17 mouse cellular contexts compared by ENCODE assay signal in genomic region chr19:14795910-14796309, GRCm38 (mm10).
DNase-seq lines count a peak whose midpoint lies in the region; TF ChIP-seq lines count a peak whose summit lies in the region.
"Had no signal": no experiment of that assay in that cellular context is flagged by ENCODE, and none has a peak within 500 bp of the region (broad histone marks: within the 10 kb centered on the region; RNA-seq: fewer than 3 reads in every experiment).

No protein-coding gene starts in this region.

- H3K79me2 ChIP-seq in CH12.LX (replicated peaks; ENCODE audit: control insufficient read depth, extremely low read depth, insufficient read depth, poor library complexity, severe bottlenecking): no peaks in the 10 kb centered on the region

- in situ Hi-C loops in CH12.LX (cut with MboI; ENCODE audit: low pct_ligation_motif_present, low pct_unique_long_range_greater_than_20kb, low sequenced_read_pairs): no loop called here

- H3K9ac ChIP-seq in CH12.LX (ENCODE audit: insufficient read depth, low read depth): no peak overlapping the region

- TF ChIP-seq RAD21 in CH12.LX (IDR thresholded peaks at IDR 0.05; ENCODE audit: low read depth, low read length): no peak; the same call in 1 of the 2 replicates

- H3K4me3 ChIP-seq in CH12.LX (replicated peaks in 1 of 3; ENCODE audit: low read depth in 2 of 3, low read length in 2 of 3, poor library complexity in 1 of 3): no peak overlapping the region

- no peaks in the 10 kb centered on the region for H3K36me3 ChIP-seq in CH12.LX (replicated peaks in 1 of 2; ENCODE audit: control insufficient read depth in 1 of 2, insufficient read depth in 1 of 2, low read length in 1 of 2)
- H3K36me3 ChIP-seq: G1E had no signal

- no peaks in the 10 kb centered on the region for H3K27me3 ChIP-seq in CH12.LX (replicated peaks)

- TF ChIP-seq EP300 in CH12.LX (IDR thresholded peaks at IDR 0.05; ENCODE audit: low read length): peak; percentile 86

- H3K27ac ChIP-seq in CH12.LX (ENCODE audit: insufficient read depth, low read depth): no peak overlapping the region

- H3K9me3 ChIP-seq in CH12.LX (replicated peaks; ENCODE audit: low read length): no peaks in the 10 kb centered on the region
- H3K9me3 ChIP-seq: G1E had no signal

- DNase-seq in A20 (ENCODE audit: low read depth, low spot score): peak; percentile 2
- DNase-seq in CH12.LX (ENCODE audit: extremely low read depth): peak; percentile 77
- no peak for DNase-seq in lung, postnatal 36 days
- no peak for DNase-seq in layer of hippocampus, adult 18-20 months (ENCODE audit: low spot score in 2 of 2)
- DNase-seq: adrenal gland, adult 2 months; adrenal gland, adult 8-10 months; adrenal gland, postnatal 10 days; adrenal gland, postnatal 14 days; adrenal gland, postnatal 25 days; adrenal gland, postnatal 36 days; B cell, adult 2 months; cerebellum, adult 11 months; cerebellum, adult 11-12 months; cerebellum, adult 18-20 months; cerebellum, adult 2 months; cerebellum, adult 8-10 months had no signal

- peak overlapping the region; percentile 87; the same call in 1 of the 2 replicates for H3K4me2 ChIP-seq in CH12.LX (ENCODE audit: insufficient read depth, low read depth, poor library complexity, severe bottlenecking)

- TF ChIP-seq CTCF in CH12.LX (conservative IDR thresholded peaks at IDR 0.05 in 1 of 2, IDR thresholded peaks at IDR 0.05 in 1 of 2; ENCODE audit: low read depth in 2 of 2, low read length in 2 of 2): no peak

- no peak for TF ChIP-seq POLR2A in CH12.LX (IDR thresholded peaks at IDR 0.05; ENCODE audit: low read depth, low read length)

- dilution Hi-C loops in CH12.LX (cut with MboI; ENCODE audit: extremely low pct_ligation_motif_present, extremely low pct_unique_long_range_greater_than_20kb, low sequenced_read_pairs): no loop called here

- peaks cover 4 to 17% of the 10 kb centered on the region in 2 experiments; a peak in 2 of 4 replicates for H3K4me1 ChIP-seq in CH12.LX (ENCODE audit: control insufficient read depth in 1 of 2, insufficient read depth in 2 of 2)

TF ChIP-seq in CH12.LX, 34 proteins besides CTCF, POLR2A, EP300 and RAD21:
- TF ChIP-seq JUN (IDR thresholded peaks at IDR 0.05; ENCODE audit: insufficient read depth, low read depth, low read length) (0 out of 2 replicates have a peak, but pooled peaks have one; percentile 5), E2F4 (IDR thresholded peaks at IDR 0.05; ENCODE audit: insufficient replicate concordance, low read depth, low read length) (no peak), BHLHE40 (IDR thresholded peaks at IDR 0.05; ENCODE audit: low read depth, low read length) (peak; percentile 54), MEF2A (IDR thresholded peaks at IDR 0.05; ENCODE audit: borderline replicate concordance, low read depth, low read length) (peak; percentile 28; the same call in 1 of the 2 replicates), CHD2 (IDR thresholded peaks at IDR 0.05; ENCODE audit: low read length) (no peak), NRF1 (IDR thresholded peaks at IDR 0.05; ENCODE audit: low read depth, low read length) (no peak), SMC3 (IDR thresholded peaks at IDR 0.05; ENCODE audit: low read depth, low read length) (no peak), IRF4 (IDR thresholded peaks at IDR 0.05; ENCODE audit: low read depth, low read length) (peak; percentile 91), GABPA (IDR thresholded peaks at IDR 0.05; ENCODE audit: insufficient replicate concordance, low read depth, low read length) (no peak), ZKSCAN1 (IDR thresholded peaks at IDR 0.05; ENCODE audit: borderline replicate concordance, low read depth, low read length) (no peak), JUND (conservative IDR thresholded peaks at IDR 0.05; ENCODE audit: low read depth, low read length) (0 out of 2 replicates have a peak, but pooled peaks have one; percentile 27), ETS1 (conservative IDR thresholded peaks at IDR 0.05; ENCODE audit: low read depth, low read length) (peak; percentile 77), UBTF (IDR thresholded peaks at IDR 0.05; ENCODE audit: low read depth, low read length) (no peak), MAX (IDR thresholded peaks at IDR 0.05; ENCODE audit: low read length) (no peak), RCOR1 (conservative IDR thresholded peaks at IDR 0.05; ENCODE audit: low read depth, low read length) (peak; percentile 61; the same call in 1 of the 2 replicates), USF1 (IDR thresholded peaks at IDR 0.05; ENCODE audit: low read depth, low read length) (no peak), ELF1 (IDR thresholded peaks at IDR 0.05; ENCODE audit: low read depth, low read length) (no peak), MAZ (IDR thresholded peaks at IDR 0.05; ENCODE audit: low read depth, low read length) (no peak), HCFC1 (IDR thresholded peaks at IDR 0.05; ENCODE audit: low read depth, low read length) (no peak), ZC3H11A (IDR thresholded peaks at IDR 0.05; ENCODE audit: low read depth, low read length) (no peak), PAX5 (IDR thresholded peaks at IDR 0.05; ENCODE audit: low read length) (no peak), ZNF384 (IDR thresholded peaks at IDR 0.05; ENCODE audit: low read depth, low read length) (no peak), USF2 (conservative IDR thresholded peaks at IDR 0.05; ENCODE audit: low read depth, low read length) (no peak), MYC (IDR thresholded peaks at IDR 0.05; ENCODE audit: low read depth, low read length) (0 out of 2 replicates have a peak, but pooled peaks have one; percentile 25), ZMIZ1 (IDR thresholded peaks at IDR 0.05; ENCODE audit: low read depth, low read length) (no peak), CHD1 (IDR thresholded peaks at IDR 0.05; ENCODE audit: low read depth, low read length) (no peak), SIN3A (IDR thresholded peaks at IDR 0.05; ENCODE audit: low read length) (no peak), TBP (conservative IDR thresholded peaks at IDR 0.05; ENCODE audit: low read depth, low read length) (no peak), MAFK (IDR thresholded peaks at IDR 0.05; ENCODE audit: insufficient replicate concordance, low read length) (0 out of 2 replicates have a peak, but pooled peaks have one; percentile 16), MXI1 (IDR thresholded peaks at IDR 0.05; ENCODE audit: low read depth, low read length) (no peak), NELFE (IDR thresholded peaks at IDR 0.05; ENCODE audit: low read depth, low read length) (no peak), TCF12 (IDR thresholded peaks at IDR 0.05; ENCODE audit: low read depth, low read length) (0 out of 2 replicates have a peak, but pooled peaks have one; percentile 39)

Comparison
In these comparisons a context has a peak if more than half of its experiments do, and no peak if none do; other contexts are left out.
1. DNase-seq: peak in A20 (single experiment) and CH12.LX (single experiment); none in lung, postnatal 36 days (single experiment) and layer of hippocampus, adult 18-20 months (0 of 2).